Mouse (Mus musculus): ENCODE results near the gene Ackr3.

Ackr3 gene

DNA sequence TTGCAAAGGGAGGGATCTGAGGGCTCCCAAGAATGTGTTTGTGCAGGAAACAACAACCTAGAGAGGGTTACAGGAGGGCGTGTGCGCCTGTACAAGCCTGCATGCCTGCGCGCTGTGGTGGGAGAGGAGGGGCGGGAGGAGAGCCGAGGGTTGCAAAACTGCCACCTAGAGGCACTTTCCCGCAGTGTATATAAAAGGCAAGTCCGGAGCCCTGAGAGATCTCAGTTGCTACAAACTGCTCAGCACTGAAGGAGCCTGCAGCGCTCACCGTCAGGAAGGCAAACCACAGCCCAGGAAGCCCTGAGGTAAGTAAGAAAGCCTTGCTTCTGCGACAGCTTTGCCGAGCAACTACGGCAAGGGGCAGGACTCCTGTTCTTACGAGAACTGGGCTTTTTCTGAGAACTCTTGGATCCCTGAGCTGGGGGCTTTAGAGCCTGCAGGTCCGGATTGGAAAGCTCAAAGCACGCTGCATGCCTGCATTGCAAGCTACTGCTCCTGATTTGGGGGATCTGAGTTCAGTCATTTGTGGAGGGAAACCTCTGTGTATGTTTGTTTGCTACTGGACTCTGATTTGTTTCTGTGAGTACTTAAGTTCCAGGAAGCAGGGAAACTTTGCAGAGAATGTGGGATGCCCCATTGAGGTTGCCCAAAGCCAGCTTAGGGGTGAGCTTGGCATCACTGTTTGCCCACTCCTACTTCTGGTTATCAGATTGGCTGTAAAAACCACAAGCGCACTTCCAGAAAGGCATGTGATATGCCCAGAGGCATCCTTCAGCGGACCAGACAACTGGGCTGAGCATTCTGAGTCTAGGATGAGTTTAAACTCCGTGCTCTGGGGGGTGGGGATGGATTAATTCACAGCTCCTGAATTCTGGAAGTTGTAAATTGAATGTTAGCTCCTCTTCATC, at the start of gene Ackr3:
Gene Ackr3 (plus strand): TSS at position 198 of the 908 bp plus-strand sequence.
- no peak for DNase-seq (ENCODE audit: low read depth, low spot score)

DNA sequence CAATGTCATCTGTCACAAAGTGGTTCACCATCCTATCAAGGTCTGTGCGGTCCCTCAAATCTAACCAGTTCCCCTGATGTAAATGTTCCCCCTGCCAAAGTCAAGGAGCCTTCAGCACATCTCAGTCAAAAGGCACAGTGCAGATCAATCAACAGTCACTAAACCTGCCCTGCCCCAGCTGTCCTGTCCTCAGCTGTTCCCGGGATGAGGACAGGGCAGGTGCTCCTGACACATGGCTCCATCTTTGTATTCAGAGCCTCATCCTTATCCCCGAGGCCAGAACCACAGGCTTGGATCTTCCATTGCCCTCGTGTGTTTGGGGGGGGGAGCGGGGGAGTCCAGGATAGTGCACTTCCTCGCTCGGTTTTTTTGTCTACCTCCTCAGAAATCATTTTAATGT, 47.2 kb upstream of the Ackr3 start:
- no peak for DNase-seq (ENCODE audit: low read depth, low spot score)

DNA sequence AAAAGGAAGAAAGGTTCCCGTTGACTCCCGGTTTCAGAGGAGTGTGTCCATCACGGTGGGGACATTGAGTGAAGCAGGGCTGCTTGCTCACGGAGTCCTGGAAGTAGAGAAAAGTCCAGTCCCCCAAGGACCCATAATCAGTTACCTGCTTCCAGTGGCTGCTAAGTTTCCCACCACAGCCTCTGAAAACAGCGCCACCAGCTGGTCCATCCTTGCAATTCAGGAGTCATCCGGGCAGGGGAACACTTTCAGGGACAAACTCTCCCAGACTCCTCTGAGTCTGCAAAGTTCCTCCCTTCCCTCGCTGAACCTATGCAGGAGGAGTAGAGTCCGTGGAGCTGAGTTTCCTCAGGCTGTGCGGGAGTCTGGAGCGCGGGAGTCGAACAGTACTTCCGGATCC, 43.9 kb upstream of the Ackr3 start:
- DNase-seq (ENCODE audit: low read depth, low spot score), result no peak

DNA sequence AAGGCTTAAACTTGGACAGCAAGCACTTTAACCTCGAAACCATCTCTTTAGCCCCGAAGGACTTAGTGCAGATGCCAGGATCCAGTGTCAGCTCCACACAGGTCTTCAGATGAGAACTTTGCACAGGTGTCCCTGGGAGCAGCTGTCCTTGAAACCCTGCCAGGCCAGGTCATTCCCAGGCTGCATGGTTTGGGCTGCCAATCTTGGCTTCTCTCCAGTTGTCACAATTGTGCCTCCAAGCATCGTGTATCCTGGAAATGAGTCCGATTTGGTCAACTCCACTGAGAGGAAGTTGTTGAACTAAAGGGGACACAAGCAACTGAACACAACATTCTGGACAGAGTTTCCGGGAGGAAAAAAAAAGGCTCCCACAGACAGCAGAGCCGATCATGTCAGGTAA, 42.2 kb upstream of the Ackr3 start:
- DNase-seq (ENCODE audit: low read depth, low spot score), result no peak

DNA sequence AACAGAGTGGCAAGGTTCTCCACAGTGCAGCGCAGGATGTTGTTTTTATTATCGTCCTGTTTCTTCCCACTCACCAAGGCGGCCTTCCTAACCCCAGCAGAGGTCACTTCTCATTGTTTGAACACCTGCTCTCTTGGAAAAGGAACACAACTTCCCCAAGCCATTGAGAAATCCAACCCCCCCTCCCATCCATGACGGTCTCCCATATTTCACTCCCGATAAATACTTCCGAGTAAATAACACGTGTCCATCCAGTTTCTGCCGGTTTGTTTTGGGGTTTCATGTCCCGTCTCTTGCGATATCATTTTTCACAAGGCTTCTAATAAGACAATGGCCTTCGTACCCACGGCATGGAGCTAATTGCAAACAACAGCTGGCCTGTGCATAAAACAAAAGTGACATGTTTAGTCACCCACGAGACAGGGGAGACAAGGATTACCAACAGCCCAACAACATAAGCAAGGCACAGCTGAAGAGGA, 41.4 kb upstream of the Ackr3 start:
- DNase-seq (ENCODE audit: low read depth, low spot score), result no peak

DNA sequence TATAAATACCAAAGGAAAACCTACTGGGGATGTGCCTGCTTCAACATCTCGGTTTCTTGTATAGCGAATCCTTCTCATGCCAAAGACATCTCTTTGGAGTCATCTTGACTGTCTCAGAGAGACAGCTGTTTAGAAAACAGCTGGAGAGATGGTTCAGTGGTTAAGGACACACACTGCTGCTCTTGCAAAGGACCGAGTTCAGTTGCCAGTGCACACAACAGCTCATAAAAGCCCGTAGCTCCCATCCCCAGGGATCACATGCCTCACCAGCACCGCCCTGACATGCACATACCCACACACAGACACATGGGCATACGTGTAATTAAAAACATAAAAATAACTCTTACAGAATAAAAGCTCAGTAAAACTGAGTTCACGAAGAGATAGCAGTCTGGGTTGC, 40.6 kb upstream of the Ackr3 start:
- DNase-seq (ENCODE audit: low read depth, low spot score), result no peak

DNA sequence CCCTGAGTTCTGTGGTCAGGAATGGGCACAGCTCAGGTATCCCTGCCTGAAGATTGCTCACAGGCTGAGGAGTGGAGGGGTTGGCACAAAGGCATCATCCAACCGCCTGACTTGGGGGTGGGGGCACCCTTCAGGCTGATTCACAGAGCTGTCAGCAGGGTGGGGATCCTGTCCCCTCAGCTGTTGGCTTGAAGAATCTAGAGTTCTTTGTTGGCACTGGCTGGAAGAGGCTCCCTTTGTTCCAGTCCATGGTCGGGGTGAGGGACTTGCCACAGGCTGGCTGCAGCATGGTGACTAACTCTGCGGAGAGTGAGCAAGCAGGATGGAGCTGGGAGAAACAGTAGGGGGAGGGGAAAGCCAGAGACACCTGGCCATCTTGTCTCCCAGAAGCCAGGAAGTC, 39.5 kb upstream of the Ackr3 start:
- no peak for DNase-seq (ENCODE audit: low read depth, low spot score)

DNA sequence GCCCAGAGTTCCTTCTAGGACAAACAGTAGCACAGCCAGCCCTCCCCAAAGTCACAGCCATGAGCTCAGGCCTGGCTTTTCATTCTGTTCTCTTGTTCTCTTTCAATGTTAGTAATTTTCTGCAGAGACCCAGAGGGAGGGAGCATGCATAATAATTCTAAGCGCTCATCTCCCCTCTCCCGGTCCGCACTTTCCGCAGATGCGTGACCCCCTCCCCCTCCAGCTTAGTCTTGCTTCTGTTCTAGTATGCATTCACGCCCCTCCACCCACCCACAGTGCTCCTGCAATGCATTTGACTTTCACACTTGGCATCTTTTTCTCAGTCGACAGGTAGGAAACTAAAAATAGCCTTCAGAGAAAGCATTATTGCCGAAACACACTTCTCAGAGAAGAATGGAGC, 29.4 kb upstream of the Ackr3 start:
- peak; percentile 24 for DNase-seq (ENCODE audit: low read depth, low spot score)

DNA sequence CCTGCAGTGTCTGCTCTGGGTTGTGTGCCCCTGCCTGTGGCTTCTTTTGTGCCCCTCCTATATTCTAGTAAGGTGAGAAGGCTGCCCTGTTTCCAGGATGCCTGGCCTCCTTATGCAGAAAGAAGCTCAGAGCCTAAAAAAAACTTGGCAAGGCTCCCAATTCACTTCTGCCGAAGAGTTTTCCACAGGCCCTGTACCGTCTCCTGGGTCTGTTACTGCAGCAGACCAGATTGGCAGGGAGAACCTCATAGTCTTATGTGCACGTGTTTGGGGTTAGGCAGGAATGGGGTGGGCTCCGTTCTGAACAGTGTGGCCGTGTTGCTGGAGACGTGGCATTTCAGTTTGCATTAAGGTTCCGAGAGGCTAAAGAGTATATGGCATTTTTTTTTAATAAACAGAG, 27.6 kb upstream of the Ackr3 start:
- peak; percentile 16 for DNase-seq (ENCODE audit: low read depth, low spot score)

DNA sequence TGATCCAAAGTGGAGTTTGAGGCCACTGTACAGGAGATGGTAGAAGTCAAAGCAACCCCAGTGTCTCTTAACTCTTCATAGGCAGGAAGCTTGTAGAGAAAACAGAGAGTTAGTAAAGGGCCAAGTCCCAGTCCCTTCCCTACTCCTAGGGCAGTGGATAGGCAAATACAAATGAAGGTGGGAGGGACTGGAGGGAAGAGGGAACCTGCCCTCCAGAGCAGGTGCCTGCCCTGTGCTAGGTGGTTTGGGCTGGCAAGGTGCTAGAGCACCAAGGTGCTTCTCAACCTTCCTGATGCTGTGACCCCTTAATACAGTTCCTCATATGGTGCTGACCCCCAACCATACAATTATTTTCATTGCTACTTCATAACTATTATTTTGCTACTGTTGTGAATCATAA, 26.2 kb upstream of the Ackr3 start:
- no peak for DNase-seq (ENCODE audit: low read depth, low spot score)

DNA sequence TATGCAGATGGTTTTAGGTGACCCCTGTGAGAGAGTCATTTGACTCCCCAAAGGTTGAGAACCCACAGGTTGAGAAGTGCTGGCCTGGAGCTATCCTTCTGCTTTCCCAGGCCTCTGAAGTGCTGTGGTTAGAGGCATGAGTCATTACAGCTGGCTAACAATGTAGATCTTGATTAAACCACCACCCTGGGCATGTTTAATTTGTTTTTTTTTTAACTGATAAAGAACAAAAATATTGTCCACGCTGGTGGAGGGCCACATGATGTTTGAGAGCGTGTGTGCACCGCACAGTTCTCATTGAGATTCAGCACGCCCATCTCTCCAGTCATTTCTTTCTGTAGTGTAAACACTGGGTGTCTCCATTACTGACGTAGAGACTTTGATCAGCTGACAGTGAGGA, 25.8 kb upstream of the Ackr3 start:
- no peak for DNase-seq (ENCODE audit: low read depth, low spot score)

DNA sequence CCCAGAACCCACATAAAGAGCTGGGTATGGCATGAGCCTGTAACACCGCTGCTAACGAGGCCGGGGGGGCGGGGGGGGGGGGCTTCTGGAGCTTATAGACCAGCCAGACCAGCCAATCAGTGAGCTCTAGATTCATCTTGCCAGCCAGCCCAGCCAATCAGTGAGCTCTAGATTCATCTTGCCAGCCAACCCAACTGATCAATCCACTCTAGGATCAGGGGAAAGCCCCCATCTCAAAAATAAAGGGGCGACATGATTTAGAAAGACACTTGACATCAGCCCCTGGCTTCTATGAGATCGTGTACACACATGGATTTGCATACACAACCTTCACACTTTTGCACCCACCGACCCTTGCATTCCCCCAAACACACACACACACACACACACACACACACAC, 23.3 kb upstream of the Ackr3 start:
- no peak for DNase-seq (ENCODE audit: low read depth, low spot score)

DNA sequence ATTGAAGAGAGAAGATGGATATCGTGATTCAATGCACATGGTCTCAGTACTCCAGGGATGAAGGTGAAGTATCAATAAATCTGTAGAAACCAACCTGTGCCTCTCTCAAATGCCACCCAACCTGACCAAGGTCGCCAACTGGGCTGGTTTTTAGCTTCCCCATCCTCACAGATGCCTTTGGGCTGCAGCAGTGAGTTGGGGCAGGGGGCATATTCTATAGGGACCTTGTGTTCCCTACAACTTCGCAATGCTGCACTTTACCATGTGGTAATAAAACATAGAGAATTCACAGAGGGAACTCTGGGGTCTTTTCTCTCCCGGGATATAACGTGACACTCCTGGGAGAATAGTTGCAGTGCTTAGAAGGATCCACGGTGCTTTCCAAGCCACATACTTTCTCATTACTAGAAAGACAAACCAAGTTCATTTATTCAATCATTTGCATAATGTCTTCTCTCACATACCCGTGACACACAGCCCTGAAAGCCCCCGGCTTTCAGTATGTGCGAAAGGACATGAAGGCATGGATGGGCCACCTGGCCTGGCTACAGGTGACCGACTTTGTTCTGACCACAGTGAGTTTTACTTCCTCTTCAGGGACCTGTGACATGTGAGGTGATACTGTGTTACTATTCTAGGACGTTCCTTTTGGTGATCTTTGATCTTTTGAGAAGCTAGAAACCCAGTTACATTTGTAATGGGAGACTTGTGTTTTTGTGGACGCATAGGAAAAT, 22.6 kb upstream of the Ackr3 start:
- no peak for DNase-seq (ENCODE audit: low read depth, low spot score)

DNA sequence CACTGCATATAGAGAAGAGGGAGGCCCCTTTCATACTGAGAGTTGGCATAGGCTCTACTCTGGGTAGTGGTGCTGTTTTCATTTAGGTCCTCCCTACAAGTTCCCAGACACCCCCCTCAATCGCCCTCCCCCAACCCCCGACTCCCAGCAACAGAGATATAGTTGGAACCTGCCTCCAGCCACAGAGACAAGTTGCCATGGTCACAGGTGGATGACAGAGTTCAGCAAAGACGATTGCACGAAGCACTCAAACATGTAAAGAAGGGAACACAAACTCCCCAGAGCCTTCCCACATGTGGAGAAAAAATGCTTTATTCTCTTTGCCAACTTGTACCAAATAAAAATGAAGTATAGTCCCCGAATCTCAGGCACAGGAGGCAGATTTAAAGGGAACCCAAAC, 21.3 kb upstream of the Ackr3 start:
- DNase-seq (ENCODE audit: low read depth, low spot score), result no peak

DNA sequence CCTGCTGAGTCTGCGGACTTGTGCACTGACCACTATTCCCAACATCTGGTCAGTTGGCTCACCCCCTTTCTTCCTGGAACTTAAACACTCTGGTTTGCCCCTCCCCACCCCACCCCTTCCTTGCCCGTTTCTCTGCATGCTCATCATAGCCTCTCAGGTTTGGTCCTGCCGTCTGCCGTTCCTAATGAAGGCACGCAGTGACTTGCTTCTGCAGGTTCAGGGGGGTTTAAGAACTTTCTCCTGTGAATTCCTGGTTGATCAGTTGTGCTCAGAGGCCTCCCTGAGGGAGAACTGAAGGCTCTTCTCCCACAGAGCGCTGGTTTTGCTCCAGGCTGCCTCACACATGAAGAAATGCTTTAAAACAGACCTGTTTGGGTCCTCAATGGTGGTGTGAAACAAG, 20.2 kb upstream of the Ackr3 start:
- DNase-seq (ENCODE audit: low read depth, low spot score), result no peak

DNA sequence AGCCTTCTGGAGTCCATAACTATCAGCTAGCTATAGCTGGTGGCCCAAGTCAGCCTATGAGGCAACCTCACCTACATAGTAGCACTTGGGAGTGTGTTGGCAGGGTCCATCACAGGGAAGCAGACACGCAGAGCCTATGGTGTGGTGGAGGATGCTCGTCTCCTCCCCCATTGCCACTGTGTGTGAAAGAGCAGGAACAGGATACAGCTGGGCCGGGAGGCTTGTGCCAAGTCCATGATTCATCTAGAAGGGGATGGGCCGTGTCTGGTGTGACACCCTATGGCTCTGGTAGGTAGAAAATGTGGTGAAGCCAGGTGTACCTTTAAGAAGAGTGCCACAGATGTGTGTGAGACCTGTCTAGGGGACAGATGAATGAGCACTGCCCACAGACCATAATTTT, 17.6 kb upstream of the Ackr3 start:
- no peak for DNase-seq (ENCODE audit: low read depth, low spot score)

DNA sequence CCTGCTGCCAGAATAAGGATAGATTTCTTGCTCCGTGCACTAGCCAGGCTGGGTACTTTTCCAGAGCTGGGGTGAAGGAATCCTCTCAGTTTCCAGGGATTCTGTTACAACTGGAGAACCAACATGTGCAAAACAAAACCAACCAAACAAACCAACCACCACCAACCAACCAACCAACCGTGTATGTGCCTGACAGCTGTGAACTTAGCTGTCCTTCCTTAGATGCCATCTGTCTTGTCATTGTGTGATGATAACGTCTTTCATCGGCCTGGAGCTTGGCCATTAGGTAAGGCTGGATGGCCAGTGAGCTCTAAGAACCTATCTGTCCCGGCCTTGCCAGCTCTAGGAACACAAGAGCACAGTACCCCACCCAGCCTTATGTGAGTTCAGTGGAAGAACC, 16.9 kb upstream of the Ackr3 start:
- no peak for DNase-seq (ENCODE audit: low read depth, low spot score)

DNA sequence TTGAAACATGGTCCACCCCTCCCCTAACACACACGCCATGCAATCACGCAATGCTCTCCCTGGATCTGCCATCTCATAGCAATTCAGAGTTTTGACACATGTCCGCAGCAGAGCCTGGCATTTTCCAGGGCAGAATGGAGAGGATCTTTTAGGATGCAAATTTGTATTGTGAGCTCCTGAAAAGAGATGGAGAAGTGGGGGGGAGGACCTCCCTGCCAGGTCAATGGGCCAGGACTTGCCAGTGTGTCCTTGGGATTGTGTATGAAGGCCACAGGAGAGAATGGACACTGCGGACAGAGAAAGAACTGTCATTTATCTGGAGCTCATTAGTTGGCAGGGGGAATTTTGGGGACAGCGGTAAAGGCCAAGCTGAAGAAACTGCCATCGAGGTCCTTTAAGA, 14.7 kb upstream of the Ackr3 start:
- no peak for DNase-seq (ENCODE audit: low read depth, low spot score)

DNA sequence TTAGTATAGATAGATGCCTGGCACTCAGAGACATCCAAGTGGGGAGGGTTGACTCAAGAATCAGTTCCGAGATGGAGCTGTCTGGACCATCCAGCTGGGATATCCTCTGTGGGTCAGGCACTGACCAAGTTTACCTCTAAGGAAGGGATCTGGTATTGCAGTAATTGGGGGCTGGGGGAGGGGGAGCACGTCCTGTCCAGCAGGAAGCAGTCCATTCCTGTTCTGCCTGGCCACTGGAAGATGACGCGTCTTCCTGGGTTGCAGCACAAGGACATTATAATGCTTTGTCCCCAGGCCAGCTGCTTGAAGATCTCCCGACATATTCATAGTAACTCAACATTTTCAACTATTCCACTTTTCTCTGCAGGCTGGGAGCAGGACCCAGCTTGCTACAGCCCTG, 2.5 kb upstream of the Ackr3 start:
- DNase-seq (ENCODE audit: low read depth, low spot score), result no peak

DNA sequence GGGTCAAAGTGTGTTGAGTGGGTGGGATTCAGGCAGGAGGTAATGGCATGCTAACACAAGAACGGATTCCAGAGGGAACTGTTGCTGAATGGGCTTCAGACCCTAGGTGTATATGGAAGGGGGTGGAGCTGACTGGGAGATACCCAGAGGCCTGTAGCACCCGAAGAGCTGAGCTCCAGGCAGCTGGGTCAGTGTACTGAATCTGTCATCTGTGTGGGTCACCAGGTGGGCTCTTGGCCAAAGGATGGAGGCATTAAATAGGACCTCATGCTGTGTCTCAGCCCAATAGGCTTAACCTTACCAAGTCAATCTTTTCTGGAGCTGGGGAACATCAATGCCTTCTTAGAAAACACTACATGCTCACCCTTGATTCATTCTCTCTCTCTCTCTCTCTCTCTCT, 2.1 kb upstream of the Ackr3 start:
- DNase-seq (ENCODE audit: low read depth, low spot score), result no peak

DNA sequence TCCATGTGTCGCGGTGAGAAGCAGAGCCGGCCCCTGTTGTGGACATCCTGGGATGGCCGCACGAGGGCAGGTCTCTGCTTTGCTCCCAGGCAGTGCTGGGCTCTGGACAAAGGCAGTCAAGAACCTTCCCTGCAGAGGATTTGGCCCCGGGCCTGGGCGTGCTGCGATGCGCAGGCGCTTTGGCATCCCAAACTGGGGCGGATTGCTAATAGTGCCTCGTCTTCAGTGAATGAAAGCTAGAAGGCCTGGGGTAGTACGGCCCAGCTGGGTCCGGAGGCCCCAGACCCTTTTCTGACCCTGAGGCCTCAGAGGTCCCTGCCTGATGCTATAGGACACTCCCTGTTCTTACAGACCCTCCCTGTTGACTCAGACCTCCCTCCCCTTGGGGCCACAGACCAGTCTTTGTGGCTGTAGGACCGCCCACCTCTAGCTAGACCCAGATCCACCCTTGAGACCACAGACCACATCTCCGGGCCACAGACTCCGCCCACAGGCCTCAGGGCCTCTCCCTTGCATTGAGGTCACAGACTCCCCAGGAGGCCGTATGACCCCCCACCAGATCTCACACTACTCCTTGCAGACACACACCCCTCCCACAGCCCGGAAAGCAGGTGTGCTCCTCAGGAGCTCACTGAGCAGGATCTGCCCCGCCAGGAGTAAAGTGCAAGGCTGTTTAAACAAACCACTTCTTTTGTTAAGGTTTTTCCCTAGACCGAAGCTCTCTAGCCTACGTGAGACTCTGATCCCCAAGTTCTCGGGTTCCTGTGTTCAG, 1.4 kb upstream of the Ackr3 start:
- DNase-seq (ENCODE audit: low read depth, low spot score), result no peak

DNA sequence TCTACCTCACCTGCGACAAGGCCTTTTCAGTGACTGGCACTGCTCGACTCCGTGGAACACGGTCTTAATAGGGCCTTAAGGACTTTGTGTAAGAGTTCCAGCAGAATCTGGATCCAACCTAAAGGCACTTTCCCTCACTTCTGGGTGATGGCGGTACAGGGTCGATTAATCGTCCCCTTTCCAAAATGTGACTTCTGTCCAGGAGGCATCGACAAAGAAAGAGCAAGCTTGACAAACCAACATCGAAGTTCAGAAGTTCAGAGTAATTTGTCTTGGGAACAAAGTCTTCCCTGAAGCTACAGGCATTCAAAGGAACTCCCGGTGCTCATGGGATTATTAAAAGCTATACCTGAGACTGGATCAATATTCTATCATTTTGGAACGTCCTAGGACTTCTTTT, 439 bp upstream of the Ackr3 start:
- no peak for DNase-seq (ENCODE audit: low read depth, low spot score)

All from telencephalon, adult 2 months (tissue).